9 mouse cellular contexts compared by ENCODE assay signal in the genomic region with DNA sequence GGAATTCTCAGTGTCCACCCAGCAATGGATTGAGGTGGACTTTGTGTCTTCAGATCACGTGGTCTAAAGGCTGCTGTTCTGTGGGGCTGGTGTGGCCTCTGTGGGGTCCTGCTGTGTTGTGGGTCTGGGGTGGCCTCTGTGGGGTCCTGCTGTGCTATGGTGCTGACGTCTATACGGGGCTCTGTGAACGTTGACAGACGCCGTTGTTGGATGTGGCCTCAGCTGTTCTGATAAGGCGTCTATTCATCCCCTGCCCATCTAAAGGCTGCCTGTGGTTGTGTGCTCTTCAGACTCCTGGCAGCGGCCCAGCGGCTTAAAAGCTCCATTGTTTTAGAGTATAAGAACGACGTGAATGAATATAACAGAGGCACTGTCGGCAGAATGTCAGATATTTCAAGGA. TPM values are rescaled to one million over a fixed set of nuclear protein-coding genes. Genes with fewer than 3 reads are reported as not detected.
DNase-seq lines count a peak whose midpoint lies in the region; ATAC-seq lines count a peak whose summit lies in the region.
"Had no signal": no experiment of that assay in that cellular context is flagged by ENCODE, and none has a peak within 500 bp of the region (broad histone marks: within the 10 kb centered on the region; RNA-seq: fewer than 3 reads in every experiment).

No protein-coding gene starts in this region.

- no peaks in the 10 kb centered on the region for H3K9me3 ChIP-seq in midbrain, embryonic 11.5 days (ENCODE audit: control insufficient read depth, low read length)
- no peaks in the 10 kb centered on the region for H3K9me3 ChIP-seq in midbrain, embryonic 10.5 days (replicated peaks)
- H3K9me3 ChIP-seq in hindbrain, embryonic 16.5 days (ENCODE audit: control insufficient read depth, low read length), result no peaks in the 10 kb centered on the region
- H3K9me3 ChIP-seq: megakaryocyte, embryonic 14.5 days had no signal

- no peak for DNase-seq in cerebellum, postnatal 4 days (ENCODE audit: low spot score in 2 of 2)
- no peak for DNase-seq in midbrain, embryonic 11.5 days (ENCODE audit: low spot score, missing footprints)
- DNase-seq in midbrain, embryonic 10.5 days (ENCODE audit: low spot score), result no peak
- DNase-seq in retina, postnatal 7 days (ENCODE audit: low read depth, low spot score), result peak; percentile 3
- DNase-seq in spleen, postnatal 36 days (ENCODE audit: low spot score in 2 of 2), result no peak

- H3K36me3 ChIP-seq in midbrain, embryonic 11.5 days (ENCODE audit: control insufficient read depth, insufficient read depth, low read length), result no peaks in the 10 kb centered on the region
- peaks cover 36% of the 10 kb centered on the region for H3K36me3 ChIP-seq in midbrain, embryonic 10.5 days
- H3K36me3 ChIP-seq in hindbrain, embryonic 16.5 days (ENCODE audit: control insufficient read depth, insufficient read depth, low read length), result 0 out of 2 replicates have a peak, but pooled peaks cover 3% of the 10 kb centered on the region

- no peak overlapping the region for H3K4me2 ChIP-seq in midbrain, embryonic 11.5 days
- no peak overlapping the region for H3K4me2 ChIP-seq in hindbrain, embryonic 16.5 days (ENCODE audit: low read length)

- ATAC-seq in cerebellum, adult (ENCODE audit: insufficient number of reproducible peaks, low FRiP score, low TSS enrichment), result peak; percentile 34
- ATAC-seq in midbrain, embryonic 11.5 days (ENCODE audit: low FRiP score), result 0 out of 2 replicates have a peak, but pooled peaks have one; percentile 24
- ATAC-seq in hindbrain, embryonic 16.5 days, result peak; percentile 70
- ATAC-seq in CD4-positive, CD25-positive, alpha-beta regulatory T cell, adult 4 months, result no peak

- H3K27ac ChIP-seq in midbrain, embryonic 11.5 days (ENCODE audit: low read depth, low read length), result no peak overlapping the region
- H3K27ac ChIP-seq in midbrain, embryonic 10.5 days (replicated peaks), result no peak overlapping the region
- peak overlapping the region; percentile 29; the same call in 1 of the 2 replicates for H3K27ac ChIP-seq in hindbrain, embryonic 16.5 days (ENCODE audit: low read depth, low read length)

- no peaks in the 10 kb centered on the region for H3K4me1 ChIP-seq in midbrain, embryonic 11.5 days (ENCODE audit: control insufficient read depth, insufficient read depth, low read length)
- peaks cover 3% of the 10 kb centered on the region; the same call in 1 of the 2 replicates for H3K4me1 ChIP-seq in midbrain, embryonic 10.5 days
- H3K4me1 ChIP-seq in hindbrain, embryonic 16.5 days (ENCODE audit: control insufficient read depth, insufficient read depth, low read depth, low read length), result peaks cover 4% of the 10 kb centered on the region

- WGBS in midbrain, embryonic 11.5 days, result 75% methylated on average over 12 of the region's 12 CpGs
- WGBS in midbrain, embryonic 10.5 days, result 78% methylated on average over 12 of the region's 12 CpGs
- WGBS in hindbrain, embryonic 16.5 days, result 33% methylated on average over 12 of the region's 12 CpGs

- H3K9ac ChIP-seq in midbrain, embryonic 11.5 days (ENCODE audit: low read length), result no peak overlapping the region
- H3K9ac ChIP-seq in hindbrain, embryonic 16.5 days (ENCODE audit: low read depth, low read length), result no peak overlapping the region

- no peak overlapping the region for H3K4me3 ChIP-seq in midbrain, embryonic 11.5 days (ENCODE audit: low read depth, low read length)
- H3K4me3 ChIP-seq in midbrain, embryonic 10.5 days, result no peak overlapping the region
- H3K4me3 ChIP-seq in hindbrain, embryonic 16.5 days (ENCODE audit: low read length), result no peak overlapping the region
- H3K4me3 ChIP-seq: megakaryocyte, embryonic 14.5 days had no signal

- no peaks in the 10 kb centered on the region for H3K27me3 ChIP-seq in midbrain, embryonic 11.5 days (ENCODE audit: control insufficient read depth, insufficient read depth, low read length)
- no peaks in the 10 kb centered on the region for H3K27me3 ChIP-seq in midbrain, embryonic 10.5 days (ENCODE audit: low read depth, poor library complexity, severe bottlenecking)
- no peaks in the 10 kb centered on the region for H3K27me3 ChIP-seq in hindbrain, embryonic 16.5 days (replicated peaks; ENCODE audit: control insufficient read depth, insufficient read depth, low read length)
- H3K27me3 ChIP-seq: megakaryocyte, embryonic 14.5 days had no signal

RNA-seq across cellular contexts. Expression of a gene that starts 29.3 kb away (rescaled TPM):
- polyA plus RNA-seq in midbrain, embryonic 11.5 days (2014; fragmentation: Nextera tagmentation; extraction: Ambion mirVana), result 19.7 TPM in 2 replicates
- 7.8 and 11.3 TPM in 2 replicates for polyA plus RNA-seq in midbrain, embryonic 10.5 days (2016; fragmentation: Nextera tagmentation; extraction: Ambion mirVana)
- polyA plus RNA-seq in hindbrain, embryonic 16.5 days (2015; fragmentation: Nextera tagmentation; extraction: Ambion mirVana), result 9.8 and 11.9 TPM in 2 replicates
- polyA plus RNA-seq in CD4-positive, CD25-positive, alpha-beta regulatory T cell, adult 4 months (2017; shearing (Covaris generic)), result 1 to 10 TPM in 1 of 2 experiments, under 1 TPM in 1; 0.89 to 1.2 TPM
